Mouse (Mus musculus) C2C12 (cell line): ENCODE results near the gene Yipf7.

ENCODE experiments used
- CEBPB ChIP-seq: IDR thresholded peaks from one replicate; pipeline ENCODE4 v1.6.1; 2011; ENCODE audit warnings: low read depth, mild to moderate bottlenecking, control low read depth, moderate library complexity
- CTCF ChIP-seq: IDR thresholded peaks from one replicate; pipeline ENCODE4 v1.5.1; 2011; ENCODE audit not compliant: control insufficient read depth, insufficient read depth, insufficient read length
- MAX ChIP-seq: IDR thresholded peaks from one replicate; pipeline ENCODE4 v1.6.1; 2011; ENCODE audit warnings: mild to moderate bottlenecking, control low read depth
- MYOD1 ChIP-seq: IDR thresholded peaks from one replicate; pipeline ENCODE4 v1.6.1; 2011; ENCODE audit warnings: low read depth; ENCODE audit not compliant: control insufficient read depth, insufficient read length
- USF1 ChIP-seq: IDR thresholded peaks from one replicate; pipeline ENCODE4 v1.6.1; 2011; ENCODE audit warnings: low read depth, mild to moderate bottlenecking, control low read depth, moderate library complexity

GRCm38 (mm10) chr5:69557404-69557935 lies 15.0 kb upstream of the Yipf7 start:
- no peak for TF ChIP-seq CTCF
- TF ChIP-seq USF1, result no peak
- TF ChIP-seq CEBPB, result no peak
- TF ChIP-seq MAX, result no peak
- TF ChIP-seq MYOD1, result no peak
